Mouse (Mus musculus) ES-E14 (cell line): ENCODE results near the gene Zfp799.

Source experiments
- ZC3H11A ChIP-seq: IDR thresholded peaks from 2 replicates; pipeline ENCODE4 v1.6.1; 2012; ENCODE audit warnings: low read depth, mild to moderate bottlenecking, inconsistent platforms, low read length, borderline replicate concordance
- ZNF384 ChIP-seq: IDR thresholded peaks from 2 replicates; pipeline ENCODE4 v1.6.1; 2012; ENCODE audit warnings: low read depth, low read length, inconsistent platforms

- no peak for TF ChIP-seq ZNF384
- no peak for TF ChIP-seq ZC3H11A
These were observed 47.6 kb upstream of the Zfp799 start for GRCm38 (mm10) chr17:32877471-32878171.
